Mouse (Mus musculus): ENCODE results near the gene Myl7. TPM values are rescaled to one million over a fixed set of nuclear protein-coding genes. Genes with fewer than 3 reads are reported as not detected.

The Myl7 gene
- polyA plus RNA-seq, 1 experiment from 2014 or later = 3.6 TPM

DNA sequence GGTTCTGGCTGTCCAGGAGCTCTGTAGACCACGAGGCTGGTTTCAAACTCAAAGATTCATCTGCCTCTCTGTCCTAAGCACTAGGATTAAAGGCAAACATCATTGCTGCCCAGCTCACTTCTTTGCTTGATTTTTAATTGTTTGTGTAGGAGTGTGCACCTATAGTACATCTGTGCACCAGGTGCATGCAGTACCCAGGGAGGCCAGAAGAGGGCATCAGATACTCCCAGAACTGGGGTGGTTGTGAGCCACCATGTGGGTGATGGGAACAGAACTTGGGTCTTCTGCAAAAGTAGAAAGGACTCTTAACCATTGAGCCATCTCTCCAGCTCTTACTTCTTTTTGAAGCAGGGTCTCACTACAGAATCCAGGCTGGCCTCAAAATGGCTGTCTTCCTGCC lies 39.9 kb downstream of the Myl7 start:
- H3K9me3 ChIP-seq (ENCODE audit: control insufficient read depth, low read length) = no peaks in the 10 kb centered on the region; the same call in 1 of the 2 replicates
- H3K4me1 ChIP-seq (ENCODE audit: control insufficient read depth, insufficient read depth, low read length) = peaks cover 8% of the 10 kb centered on the region
- peaks cover 13% of the 10 kb centered on the region for H3K27me3 ChIP-seq (ENCODE audit: control insufficient read depth, insufficient read depth, low read length)
- H3K4me2 ChIP-seq (ENCODE audit: low read depth, severe bottlenecking) = no peak overlapping the region
- H3K36me3 ChIP-seq (ENCODE audit: control insufficient read depth, insufficient read depth, low read length) = no peaks in the 10 kb centered on the region
- WGBS = 84% methylated on average over 1 of the region's 1 CpGs
- H3K27ac ChIP-seq (replicated peaks; ENCODE audit: low read depth, low read length) = no peak overlapping the region
- ATAC-seq (ENCODE audit: insufficient number of reproducible peaks, low FRiP score, low TSS enrichment, low read depth) = no peak
- H3K4me3 ChIP-seq (ENCODE audit: low read depth, low read length) = no peak overlapping the region
- no peak overlapping the region for H3K9ac ChIP-seq (ENCODE audit: low read length)
- no peak for DNase-seq (ENCODE audit: low spot score)

DNA sequence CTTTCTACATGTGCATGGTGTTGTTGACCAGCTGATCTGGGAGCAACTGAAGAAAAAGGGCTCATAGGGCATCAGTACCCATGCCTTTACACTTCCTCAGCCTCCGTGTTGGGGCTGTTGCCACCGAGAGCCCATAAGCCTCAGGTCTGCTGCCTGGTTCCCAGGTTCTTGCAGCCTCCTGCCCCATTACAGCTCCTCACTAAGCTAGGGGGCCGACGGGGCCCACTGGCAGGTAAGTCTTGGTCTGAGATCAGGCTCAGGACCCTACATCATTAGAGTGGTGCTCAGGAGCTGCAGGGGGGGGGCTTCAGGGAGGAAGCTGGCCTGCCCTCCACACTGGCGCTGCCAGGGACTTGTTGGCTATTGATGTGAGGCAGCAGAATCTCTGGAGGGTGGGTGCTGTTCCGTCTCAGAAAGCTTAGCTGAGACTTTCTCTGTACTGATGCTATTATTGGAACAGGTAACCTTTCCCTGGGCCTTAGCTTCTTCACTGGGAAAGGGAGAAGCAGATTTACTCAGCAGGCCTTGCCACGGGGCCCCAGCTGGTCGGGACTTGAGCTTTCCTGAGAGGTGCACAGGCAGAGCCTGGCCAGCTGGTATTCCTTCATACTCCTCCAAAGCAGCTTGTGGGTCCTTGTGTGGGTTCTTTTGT lies 42.0 kb downstream of the Myl7 start:
- H3K4me1 ChIP-seq (ENCODE audit: control insufficient read depth, insufficient read depth, low read length) = no peaks in the 10 kb centered on the region; the same call in 1 of the 2 replicates
- no peaks in the 10 kb centered on the region; the same call in 1 of the 2 replicates for H3K9me3 ChIP-seq (ENCODE audit: control insufficient read depth, low read length)
- H3K4me3 ChIP-seq (ENCODE audit: low read depth, low read length) = no peak overlapping the region
- DNase-seq (ENCODE audit: low spot score) = no peak
- ATAC-seq (ENCODE audit: insufficient number of reproducible peaks, low FRiP score, low TSS enrichment, low read depth) = no peak
- H3K9ac ChIP-seq (ENCODE audit: low read length) = no peak overlapping the region
- H3K4me2 ChIP-seq (ENCODE audit: low read depth, severe bottlenecking) = no peak overlapping the region
- WGBS = 78% methylated on average over 8 of the region's 8 CpGs
- no peak overlapping the region for H3K27ac ChIP-seq (replicated peaks; ENCODE audit: low read depth, low read length)
- peaks cover 7% of the 10 kb centered on the region; the same call in 1 of the 2 replicates for H3K27me3 ChIP-seq (ENCODE audit: control insufficient read depth, insufficient read depth, low read length)
- H3K36me3 ChIP-seq (ENCODE audit: control insufficient read depth, insufficient read depth, low read length) = no peaks in the 10 kb centered on the region

- DNase-seq (ENCODE audit: low spot score) (no peak), ATAC-seq (ENCODE audit: insufficient number of reproducible peaks, low FRiP score, low TSS enrichment, low read depth) (no peak)
- H3K9me3 ChIP-seq (ENCODE audit: control insufficient read depth, low read length) = no peaks in the 10 kb centered on the region; the same call in 1 of the 2 replicates
- H3K9ac ChIP-seq (ENCODE audit: low read length) = no peak overlapping the region
- no peaks in the 10 kb centered on the region for H3K36me3 ChIP-seq (ENCODE audit: control insufficient read depth, insufficient read depth, low read length)
- H3K4me3 ChIP-seq (ENCODE audit: low read depth, low read length) = no peak overlapping the region
- H3K27ac ChIP-seq (replicated peaks; ENCODE audit: low read depth, low read length) = no peak overlapping the region
- 46% methylated on average over 7 of the region's 7 CpGs for WGBS
- no peak overlapping the region for H3K4me2 ChIP-seq (ENCODE audit: low read depth, severe bottlenecking)
- peaks cover under 1% of the 10 kb centered on the region; the same call in 1 of the 2 replicates for H3K27me3 ChIP-seq (ENCODE audit: control insufficient read depth, insufficient read depth, low read length)
- no peaks in the 10 kb centered on the region for H3K4me1 ChIP-seq (ENCODE audit: control insufficient read depth, insufficient read depth, low read length)
Measured at GRCm38 (mm10) chr11:5855902-5856301, 42.7 kb downstream of the Myl7 start.

DNA sequence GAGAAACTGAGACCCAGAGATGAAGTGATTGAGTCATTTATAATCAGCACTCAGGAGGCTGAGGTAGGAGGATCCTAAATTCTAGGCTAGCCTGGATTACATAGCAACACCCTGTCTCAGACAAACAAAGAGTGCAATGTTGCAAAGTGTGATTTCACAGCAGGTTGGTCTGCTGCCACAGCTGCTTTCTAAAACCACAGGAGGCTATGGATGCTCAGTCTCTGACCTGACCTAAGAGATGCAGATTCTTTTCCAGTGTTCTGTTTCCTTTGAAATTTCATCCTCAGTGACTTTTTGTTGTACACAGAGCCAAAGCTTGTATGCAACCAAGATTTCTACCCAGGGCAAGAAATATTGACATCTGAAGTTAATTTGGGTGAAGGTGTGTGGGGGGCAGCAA lies 43.1 kb downstream of the Myl7 start:
- no peaks in the 10 kb centered on the region for H3K4me1 ChIP-seq (ENCODE audit: control insufficient read depth, insufficient read depth, low read length)
- no peak overlapping the region for H3K4me3 ChIP-seq (ENCODE audit: low read depth, low read length)
- no peaks in the 10 kb centered on the region; the same call in 1 of the 2 replicates for H3K9me3 ChIP-seq (ENCODE audit: control insufficient read depth, low read length)
- no peak for DNase-seq (ENCODE audit: low spot score)
- no peaks in the 10 kb centered on the region for H3K36me3 ChIP-seq (ENCODE audit: control insufficient read depth, insufficient read depth, low read length)
- no peak overlapping the region for H3K9ac ChIP-seq (ENCODE audit: low read length)
- no peak overlapping the region for H3K4me2 ChIP-seq (ENCODE audit: low read depth, severe bottlenecking)
- no peak overlapping the region for H3K27ac ChIP-seq (replicated peaks; ENCODE audit: low read depth, low read length)
- ATAC-seq (ENCODE audit: insufficient number of reproducible peaks, low FRiP score, low TSS enrichment, low read depth) = no peak
- no peaks in the 10 kb centered on the region for H3K27me3 ChIP-seq (ENCODE audit: control insufficient read depth, insufficient read depth, low read length)

DNA sequence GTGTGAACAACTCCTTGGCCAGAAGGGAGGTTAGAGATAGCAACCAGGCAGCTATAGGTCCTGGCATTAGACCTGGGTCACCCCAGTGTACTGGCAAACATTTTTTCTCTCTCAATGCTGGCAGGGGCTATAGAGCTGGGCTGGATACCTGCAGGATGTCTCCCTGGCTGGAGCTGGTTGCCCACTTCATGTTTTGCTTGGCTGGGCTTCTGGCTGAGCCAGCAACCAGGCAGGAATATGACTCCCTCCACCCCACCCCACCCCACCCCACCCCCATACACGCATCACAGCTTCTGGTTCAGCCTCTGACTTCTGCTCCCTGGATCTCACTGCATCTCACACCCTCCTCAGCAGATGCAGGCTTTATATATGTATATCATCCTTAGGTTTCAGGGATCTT lies 46.3 kb downstream of the Myl7 start:
- ATAC-seq (ENCODE audit: insufficient number of reproducible peaks, low FRiP score, low TSS enrichment, low read depth) (no peak), DNase-seq (ENCODE audit: low spot score) (no peak)
- H3K4me3 ChIP-seq (ENCODE audit: low read depth, low read length) = no peak overlapping the region
- no peak overlapping the region for H3K4me2 ChIP-seq (ENCODE audit: low read depth, severe bottlenecking)
- no peak overlapping the region for H3K27ac ChIP-seq (replicated peaks; ENCODE audit: low read depth, low read length)
- no peaks in the 10 kb centered on the region for H3K27me3 ChIP-seq (ENCODE audit: control insufficient read depth, insufficient read depth, low read length)
- no peaks in the 10 kb centered on the region for H3K4me1 ChIP-seq (ENCODE audit: control insufficient read depth, insufficient read depth, low read length)
- 50% methylated on average over 1 of the region's 1 CpGs for WGBS
- H3K9me3 ChIP-seq (ENCODE audit: control insufficient read depth, low read length) = no peaks in the 10 kb centered on the region
- no peaks in the 10 kb centered on the region for H3K36me3 ChIP-seq (ENCODE audit: control insufficient read depth, insufficient read depth, low read length)
- no peak overlapping the region for H3K9ac ChIP-seq (ENCODE audit: low read length)

DNA sequence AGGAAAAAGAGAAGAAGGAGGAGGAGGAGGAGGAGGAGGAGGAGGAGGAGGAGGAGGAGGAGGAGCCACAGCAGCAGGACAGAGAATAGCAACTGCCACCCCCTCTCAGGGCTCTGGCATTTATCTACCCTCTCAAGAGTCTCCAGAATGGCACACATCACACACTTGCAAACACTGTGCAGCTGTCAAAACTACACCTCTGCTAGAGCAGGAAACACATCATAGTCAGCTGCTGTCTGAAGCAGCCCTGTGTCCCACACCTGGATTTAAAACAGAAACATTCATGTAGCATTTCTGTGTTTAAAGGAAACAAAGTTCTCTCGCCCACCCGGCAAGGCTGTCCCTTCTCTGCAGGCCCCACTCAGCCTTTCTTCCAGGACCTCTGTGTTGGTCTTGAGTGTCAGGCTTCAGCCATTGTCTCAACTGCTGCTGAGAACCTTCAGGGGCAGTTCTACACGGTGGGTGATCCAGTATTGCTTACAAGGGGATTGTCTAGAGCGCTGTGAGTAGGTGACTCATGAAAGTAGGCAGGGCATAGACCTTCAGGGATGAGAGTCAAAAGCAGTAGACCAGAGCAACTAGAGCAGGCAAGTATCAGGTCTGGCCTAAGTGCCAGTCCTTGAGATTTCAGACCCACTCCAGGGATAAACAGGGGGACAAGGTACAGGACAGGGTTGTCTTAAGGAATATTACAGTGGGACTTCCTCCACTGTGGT lies 47.4 kb downstream of the Myl7 start:
- no peaks in the 10 kb centered on the region for H3K9me3 ChIP-seq (ENCODE audit: control insufficient read depth, low read length)
- no peak for DNase-seq (ENCODE audit: low spot score)
- H3K36me3 ChIP-seq (ENCODE audit: control insufficient read depth, insufficient read depth, low read length) = no peaks in the 10 kb centered on the region
- H3K4me1 ChIP-seq (ENCODE audit: control insufficient read depth, insufficient read depth, low read length) = no peaks in the 10 kb centered on the region
- no peak overlapping the region for H3K4me3 ChIP-seq (ENCODE audit: low read depth, low read length)
- 71% methylated on average over 4 of the region's 4 CpGs for WGBS
- no peak overlapping the region for H3K4me2 ChIP-seq (ENCODE audit: low read depth, severe bottlenecking)
- no peak overlapping the region for H3K27ac ChIP-seq (replicated peaks; ENCODE audit: low read depth, low read length)
- ATAC-seq (ENCODE audit: insufficient number of reproducible peaks, low FRiP score, low TSS enrichment, low read depth) = no peak
- H3K27me3 ChIP-seq (ENCODE audit: control insufficient read depth, insufficient read depth, low read length) = no peaks in the 10 kb centered on the region
- H3K9ac ChIP-seq (ENCODE audit: low read length) = no peak overlapping the region

GRCm38 (mm10) chr11:5850452-5850851 lies 48.1 kb downstream of the Myl7 start:
- no peak for ATAC-seq (ENCODE audit: insufficient number of reproducible peaks, low FRiP score, low TSS enrichment, low read depth)
- WGBS = 63% methylated on average over 5 of the region's 5 CpGs

GRCm38 (mm10) chr11:5849316-5849715 lies 49.3 kb downstream of the Myl7 start:
- H3K4me3 ChIP-seq (ENCODE audit: low read depth, low read length) = no peak overlapping the region
- H3K27me3 ChIP-seq (ENCODE audit: control insufficient read depth, insufficient read depth, low read length) = no peaks in the 10 kb centered on the region
- H3K4me1 ChIP-seq (ENCODE audit: control insufficient read depth, insufficient read depth, low read length) = no peaks in the 10 kb centered on the region
- H3K4me2 ChIP-seq (ENCODE audit: low read depth, severe bottlenecking) = no peak overlapping the region
- DNase-seq (ENCODE audit: low spot score) (no peak), ATAC-seq (ENCODE audit: insufficient number of reproducible peaks, low FRiP score, low TSS enrichment, low read depth) (no peak)
- H3K9ac ChIP-seq (ENCODE audit: low read length) = no peak overlapping the region
- WGBS = 80% methylated on average over 2 of the region's 2 CpGs
- H3K36me3 ChIP-seq (ENCODE audit: control insufficient read depth, insufficient read depth, low read length) = no peaks in the 10 kb centered on the region
- H3K9me3 ChIP-seq (ENCODE audit: control insufficient read depth, low read length) = no peaks in the 10 kb centered on the region
- no peak overlapping the region for H3K27ac ChIP-seq (replicated peaks; ENCODE audit: low read depth, low read length)

More at GRCm38 (mm10) chr11:5850452-5850851, 48.1 kb downstream of the Myl7 start:
- no peak overlapping the region for H3K4me3 ChIP-seq (ENCODE audit: low read depth, low read length)
- H3K4me1 ChIP-seq (ENCODE audit: control insufficient read depth, insufficient read depth, low read length) = no peaks in the 10 kb centered on the region
- no peak overlapping the region for H3K4me2 ChIP-seq (ENCODE audit: low read depth, severe bottlenecking)
- no peaks in the 10 kb centered on the region for H3K9me3 ChIP-seq (ENCODE audit: control insufficient read depth, low read length)
- H3K27me3 ChIP-seq (ENCODE audit: control insufficient read depth, insufficient read depth, low read length) = no peaks in the 10 kb centered on the region
- no peak overlapping the region for H3K9ac ChIP-seq (ENCODE audit: low read length)
- H3K27ac ChIP-seq (replicated peaks; ENCODE audit: low read depth, low read length) = no peak overlapping the region
- H3K36me3 ChIP-seq (ENCODE audit: control insufficient read depth, insufficient read depth, low read length) = no peaks in the 10 kb centered on the region
- DNase-seq (ENCODE audit: low spot score) = no peak
